Mouse (Mus musculus) thymus, adult 2 months (tissue): ENCODE results near the gene Hmga1.

ENCODE experiments used
- CTCF ChIP-seq: fragments of 200-500 bp; IDR thresholded peaks from 2 replicates; pipeline ENCODE4 v1.5.1; 2012; ENCODE audit warnings: mild to moderate bottlenecking, control low read depth, low read length, moderate library complexity, borderline replicate concordance; ENCODE audit not compliant: control insufficient read depth, poor library complexity, insufficient read depth; ENCODE audit errors: extremely low read depth
- POLR2A ChIP-seq: fragments of 200-500 bp; IDR thresholded peaks from 2 replicates; pipeline ENCODE4 v1.6.1; 2012; ENCODE audit warnings: mild to moderate bottlenecking, low read length, control low read depth, moderate library complexity; ENCODE audit not compliant: control insufficient read depth, poor library complexity, insufficient read depth; ENCODE audit errors: extremely low read depth

- TF ChIP-seq CTCF (no peak), POLR2A (no peak)
Observed at GRCm38 (mm10) chr17:27510258-27511124, 45.8 kb upstream of the Hmga1 start.
